Mouse (Mus musculus) skeletal muscle tissue, adult 2 months (tissue): ENCODE data around the gene Rab3ip.

ENCODE experiments used
- DNase-seq: peaks from one replicate; pipeline ENCODE4 v3.0.0-alpha.2; 2012; ENCODE audit warnings: low read depth, low spot score

Rab3ip gene

GRCm38 (mm10) chr10:116920641-116921040, 29.9 kb downstream of the Rab3ip start:
- no peak for DNase-seq

DNA sequence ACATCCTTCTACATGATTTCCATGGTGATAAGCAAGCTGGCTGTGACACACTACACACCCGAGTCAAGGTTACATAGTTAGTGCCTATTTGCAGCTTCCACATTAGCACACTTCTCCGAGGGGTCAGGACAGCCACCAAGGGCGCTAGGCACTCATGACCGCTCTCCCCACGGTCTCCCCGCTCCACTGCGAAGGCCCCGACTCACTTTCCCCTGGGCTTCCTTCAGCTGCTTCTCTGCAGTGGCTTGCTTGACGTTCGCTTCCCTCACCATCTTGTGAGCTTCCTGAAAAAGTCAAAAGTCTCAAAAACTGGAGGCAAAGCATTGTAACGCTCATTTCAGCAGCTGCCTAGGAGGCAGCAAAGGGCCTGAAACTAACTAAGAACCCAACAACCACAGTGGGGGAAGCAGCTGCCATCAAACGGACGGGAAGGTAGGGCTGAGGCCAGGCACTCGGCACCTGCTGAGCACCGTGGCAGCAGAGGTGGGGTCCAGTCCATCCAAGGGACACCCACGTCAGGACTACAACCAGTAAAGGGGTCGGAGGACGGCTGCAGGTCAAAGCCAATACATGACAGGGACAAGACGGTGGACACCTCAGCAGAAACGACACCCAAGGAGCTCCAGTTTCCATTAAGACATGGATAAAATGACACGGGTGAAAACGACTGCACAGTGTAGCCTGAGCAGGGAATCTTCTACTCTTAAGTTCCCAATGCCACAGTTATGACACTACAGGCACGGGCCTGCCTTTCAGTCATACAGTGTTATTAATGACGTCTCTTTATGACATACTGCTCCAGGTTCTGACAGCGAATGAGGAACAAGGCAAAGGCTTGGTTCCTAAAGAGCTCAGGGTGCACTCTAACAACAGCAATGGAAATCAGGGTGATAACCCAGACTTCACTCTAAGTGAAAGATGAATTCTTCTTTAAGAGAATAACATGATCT, 30.9 kb downstream of the Rab3ip start:
- DNase-seq: no peak

GRCm38 (mm10) chr10:116916581-116916980, 34.0 kb downstream of the Rab3ip start:
- DNase-seq: no peak

GRCm38 (mm10) chr10:116915286-116915685, 35.3 kb downstream of the Rab3ip start:
- DNase-seq: no peak

GRCm38 (mm10) chr10:116914586-116914985, 36.0 kb downstream of the Rab3ip start:
- DNase-seq: no peak

DNA sequence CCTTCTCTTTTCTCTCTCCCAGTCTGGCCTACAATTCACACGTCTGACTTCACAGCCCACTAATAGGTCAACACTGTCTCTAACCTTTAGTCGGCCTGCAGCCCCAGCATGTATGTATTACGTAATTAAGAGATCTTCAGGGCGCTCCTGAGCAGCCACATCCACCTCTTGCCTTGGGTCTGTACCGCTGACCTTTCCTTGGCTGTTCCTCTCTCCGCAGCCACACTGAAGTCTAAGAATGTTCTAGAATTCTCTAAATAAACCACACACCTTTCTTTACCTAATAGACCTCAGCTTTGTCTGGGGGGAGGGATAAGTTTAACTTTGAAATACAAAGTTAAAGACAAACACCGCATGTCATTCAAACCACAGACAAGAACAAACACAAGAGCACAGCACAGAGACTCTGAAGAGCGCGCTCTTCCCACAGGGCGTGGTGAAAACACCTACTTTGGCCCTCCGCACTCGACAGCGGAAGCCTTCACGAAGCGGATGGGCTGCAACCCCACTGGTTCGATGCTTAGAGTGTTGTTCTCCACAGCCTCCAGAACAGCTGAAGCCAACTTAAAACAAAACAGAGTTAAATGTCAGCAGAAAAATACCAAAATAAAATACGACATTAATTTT, 36.8 kb downstream of the Rab3ip start:
- no peak for DNase-seq

- no peak for DNase-seq
These were observed 37.7 kb downstream of the Rab3ip start for GRCm38 (mm10) chr10:116912850-116913249.

GRCm38 (mm10) chr10:116908901-116909642, 41.5 kb downstream of the Rab3ip start:
- no peak for DNase-seq

DNA sequence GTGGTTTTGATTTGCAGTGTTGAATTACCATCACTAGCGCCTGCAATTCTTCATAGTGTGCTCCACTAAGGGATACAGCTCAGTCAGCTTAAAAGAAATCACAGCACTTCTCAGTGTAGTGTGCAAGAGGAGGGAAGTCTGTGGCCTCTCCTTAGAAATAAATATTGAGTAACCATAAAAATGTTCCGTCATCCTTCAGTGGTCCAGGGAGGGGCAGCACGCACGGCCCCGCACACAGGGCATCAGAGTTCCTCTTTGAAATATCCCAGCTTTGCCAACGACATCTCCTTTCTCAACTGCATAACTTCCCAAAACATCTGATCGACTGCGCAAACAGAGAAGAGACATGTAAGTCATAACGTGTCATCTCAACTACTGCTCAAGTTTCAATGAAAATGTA, 43.8 kb downstream of the Rab3ip start:
- DNase-seq: no peak

GRCm38 (mm10) chr10:116904503-116904908, 46.1 kb downstream of the Rab3ip start:
- no peak for DNase-seq

DNA sequence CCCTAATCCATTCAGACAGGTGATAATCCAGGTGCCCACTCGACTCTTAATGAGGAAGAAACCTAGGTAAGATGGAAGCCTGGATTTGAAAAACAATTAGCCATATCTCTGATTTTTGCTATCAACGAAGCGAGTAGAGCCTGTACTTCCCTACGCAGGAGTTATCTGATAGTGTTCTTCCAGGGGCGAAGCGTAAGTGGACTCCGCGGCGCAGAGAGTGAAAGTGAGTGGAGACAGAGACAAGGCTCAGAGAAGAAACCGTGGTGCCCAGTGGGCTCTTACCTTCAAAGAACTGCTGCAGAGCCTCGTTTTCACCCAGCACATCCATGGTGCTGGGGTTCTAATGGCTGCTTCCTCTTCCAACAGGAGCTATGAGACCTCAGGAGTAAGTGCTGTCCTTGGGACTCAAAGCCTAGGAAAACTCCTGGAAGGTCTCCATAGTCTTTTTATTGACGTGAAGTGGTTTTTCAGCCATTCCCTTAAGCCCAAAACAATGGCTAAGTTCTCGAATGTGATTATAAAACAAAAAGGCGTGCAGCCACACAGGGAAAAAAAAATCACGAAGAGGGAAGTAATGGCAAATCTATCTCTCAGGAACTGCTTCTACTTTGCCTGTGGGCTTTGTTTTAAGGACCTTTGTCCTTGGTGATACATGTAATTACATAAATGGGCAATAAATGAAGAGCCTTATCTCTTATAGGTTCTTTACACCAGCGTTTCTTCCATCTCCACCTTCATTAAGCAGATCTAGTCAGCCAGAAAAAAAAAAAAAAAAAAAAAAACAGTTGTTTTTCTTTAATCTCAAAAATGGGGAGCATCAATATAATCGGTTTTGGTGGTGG, 54.0 kb downstream of the Rab3ip start, which contains the start of gene Myrfl:
Myrfl (minus strand) TSS at position 584 of the 842 bp plus-strand sequence.
- no peak for DNase-seq

DNA sequence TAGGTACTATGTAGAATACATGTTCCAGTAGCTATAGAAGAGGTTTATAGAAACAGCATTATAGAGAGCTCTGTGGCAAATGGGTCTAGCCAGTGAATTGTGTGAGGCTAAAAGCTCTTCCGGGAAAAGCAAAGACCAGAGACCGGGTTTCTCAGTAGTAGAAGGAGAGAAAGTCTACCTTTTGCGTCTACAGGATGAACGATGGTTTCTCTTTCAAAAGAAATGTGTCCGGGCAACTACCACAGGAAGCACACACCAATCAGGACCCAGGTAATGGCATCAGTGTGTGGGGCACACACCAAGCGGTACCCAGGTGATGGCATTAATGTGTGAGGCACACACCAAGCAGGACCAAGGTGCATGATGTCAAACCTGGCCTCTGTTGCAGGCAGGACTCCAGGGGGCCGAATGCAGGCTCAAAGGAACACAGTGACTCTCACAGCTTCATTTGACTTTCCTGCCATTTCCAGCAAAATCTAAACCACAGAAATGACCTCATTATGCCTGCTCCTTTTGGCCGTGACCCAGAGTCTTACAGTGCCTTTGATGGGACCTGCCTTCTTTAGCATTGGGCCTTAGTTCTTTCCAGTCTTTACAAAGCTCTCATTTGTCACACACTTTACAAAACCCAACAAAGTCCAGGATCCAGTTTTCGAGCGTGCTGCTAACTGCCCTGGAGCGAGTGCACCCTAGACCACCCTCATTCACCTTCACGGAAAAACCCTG, 55.3 kb downstream of the Rab3ip start:
- no peak for DNase-seq

GRCm38 (mm10) chr10:116894540-116894939, 56.0 kb downstream of the Rab3ip start:
- DNase-seq: no peak

GRCm38 (mm10) chr10:116893753-116894152, 56.8 kb downstream of the Rab3ip start:
- no peak for DNase-seq

DNA sequence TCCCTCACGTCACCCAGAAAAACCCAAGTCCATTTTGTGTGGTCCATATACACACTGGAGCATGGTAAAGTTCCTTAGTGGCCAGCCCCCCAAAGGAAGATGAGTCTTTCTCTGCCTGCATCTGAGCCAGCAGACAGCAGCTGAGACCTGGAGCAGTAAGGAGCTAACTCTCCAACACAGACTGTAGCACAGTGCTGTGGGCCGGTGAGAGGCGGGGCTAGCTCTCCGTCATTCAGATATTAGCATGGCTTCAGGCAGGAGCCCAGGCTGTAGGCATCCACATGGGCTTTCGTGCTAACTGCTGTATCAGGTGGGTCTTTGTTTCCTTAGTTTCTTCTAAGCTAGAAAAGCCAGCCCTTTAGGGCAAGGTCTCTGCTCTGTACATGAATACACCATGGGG, 60.0 kb downstream of the Rab3ip start:
- no peak for DNase-seq

- DNase-seq: no peak
These were observed 66.0 kb downstream of the Rab3ip start for GRCm38 (mm10) chr10:116884552-116884951.

DNA sequence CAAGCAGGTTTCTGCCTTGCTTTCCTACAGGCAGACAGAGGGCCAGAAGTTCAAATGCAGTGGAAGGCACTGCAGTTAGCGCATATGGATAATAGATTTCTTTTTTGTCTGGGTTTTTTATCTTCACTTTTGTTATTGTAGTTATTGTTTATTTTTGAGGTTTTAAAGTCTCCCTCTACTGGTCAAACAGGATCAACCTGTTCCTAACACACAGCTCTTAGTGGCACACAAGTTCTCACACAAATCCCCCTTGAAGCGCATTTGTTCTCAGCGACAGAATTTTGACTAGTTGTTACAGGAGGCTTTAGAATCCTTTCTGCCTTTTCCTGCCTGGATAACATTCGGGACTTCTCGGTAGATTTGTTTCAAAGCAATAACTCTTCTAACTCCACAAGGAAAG, 67.0 kb downstream of the Rab3ip start:
- no peak for DNase-seq

DNA sequence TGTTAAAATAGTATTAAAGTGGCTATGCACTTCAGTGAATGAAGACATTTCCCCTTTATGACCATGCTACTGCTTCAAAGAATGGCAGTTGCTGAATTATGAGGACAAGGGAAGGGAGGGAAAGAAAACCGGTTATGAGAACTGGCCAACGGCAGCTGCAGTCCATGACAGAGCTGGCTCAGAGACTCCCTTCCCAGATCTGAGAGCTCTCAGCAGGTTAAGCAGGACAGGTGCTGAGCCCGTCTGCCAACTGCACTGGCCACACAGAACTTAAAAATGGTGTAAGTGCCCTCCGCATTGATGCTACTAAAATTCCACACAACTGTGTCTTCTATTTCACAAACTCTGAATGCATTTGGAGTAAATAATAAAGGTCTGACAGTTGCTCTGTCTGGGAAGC, 73.1 kb downstream of the Rab3ip start:
- no peak for DNase-seq

DNA sequence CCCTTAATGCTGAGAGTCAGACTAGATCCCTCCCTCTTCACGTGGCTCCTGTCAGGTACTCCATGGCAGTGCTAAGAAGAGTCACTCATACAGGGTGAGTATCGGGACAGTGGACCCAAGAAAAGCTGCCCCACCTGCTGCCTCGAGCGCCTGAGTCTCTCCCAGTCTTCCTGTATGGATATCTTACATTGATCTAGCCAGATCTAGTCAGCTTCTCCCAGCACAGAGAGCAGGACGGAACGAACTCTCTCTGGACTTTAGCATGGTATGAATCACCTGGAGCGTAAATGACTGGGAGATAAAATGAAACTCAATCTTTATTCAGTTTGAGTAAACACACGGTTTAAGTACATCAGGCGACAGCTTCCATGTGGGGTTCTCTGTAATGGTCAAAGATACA, 76.1 kb downstream of the Rab3ip start:
- DNase-seq: no peak

DNA sequence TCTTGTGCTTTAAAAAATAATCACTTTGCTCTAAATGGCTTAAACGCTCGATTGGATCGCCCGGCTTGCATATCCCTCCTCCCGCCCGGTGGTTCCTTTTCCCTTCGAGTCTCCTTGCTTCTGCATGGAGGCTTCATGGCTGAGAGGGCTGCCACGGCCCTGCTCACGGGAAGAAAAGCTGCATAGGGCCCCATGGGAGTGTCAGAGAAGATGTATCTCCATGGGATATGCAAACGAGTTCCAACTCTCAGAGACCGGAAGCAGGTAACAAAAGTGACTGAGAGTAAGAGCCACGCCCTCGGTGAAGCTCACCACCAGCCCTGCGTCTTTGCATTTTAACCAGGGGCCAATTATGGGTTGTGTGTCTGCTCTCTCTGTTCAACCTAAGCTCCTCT, 78.6 kb downstream of the Rab3ip start:
- DNase-seq: no peak
